Mouse (Mus musculus): ENCODE data around the gene Metrnl. TPM values are rescaled to one million over a fixed set of nuclear protein-coding genes. Genes with fewer than 3 reads are reported as not detected.

Gene Metrnl
- total and polyA plus RNA-seq, 3 experiments: not detected

DNA sequence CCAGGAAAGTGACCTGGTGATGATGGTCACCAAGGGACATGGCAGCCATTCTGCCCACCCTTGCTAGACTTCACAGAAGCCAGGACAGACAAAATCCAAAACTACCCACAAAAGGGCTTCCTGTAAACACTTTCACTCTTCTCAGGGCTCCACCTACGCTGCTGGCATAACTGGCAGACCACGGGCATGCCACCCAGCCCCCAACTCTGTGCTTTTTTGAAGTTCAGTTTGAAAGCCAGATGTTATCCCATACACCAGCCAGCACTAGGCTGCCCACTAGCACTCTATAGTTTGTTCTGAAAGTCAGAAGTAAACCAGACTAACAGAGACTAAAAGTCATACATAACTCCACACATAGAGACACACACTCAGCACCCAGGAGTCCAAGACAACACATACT, 13.3 kb upstream of the Metrnl start:
- Histone ChIP-seq H3K27me3 (ENCODE audit: insufficient read depth, low read length) (peaks cover 22% of the 10 kb centered on the region), H3K9me3 (replicated peaks) (no peaks in the 10 kb centered on the region), H3K4me3 (ENCODE audit: low read depth, low read length) (no peak overlapping the region), H3K4me1 (ENCODE audit: insufficient read depth, low read depth, low read length) (no peaks in the 10 kb centered on the region), H3K36me3 (replicated peaks) (no peaks in the 10 kb centered on the region)
- no peak for DNase-seq (ENCODE audit: low spot score)
- no peak for TF ChIP-seq GATA2 (IDR thresholded peaks at IDR 0.05; ENCODE audit: borderline replicate concordance, low read depth, low read length)
- TF ChIP-seq CTCF (IDR thresholded peaks at IDR 0.05; ENCODE audit: low read depth, low read length): no peak
- TF ChIP-seq POLR2AphosphoS5 (IDR thresholded peaks at IDR 0.05; ENCODE audit: insufficient replicate concordance, low read depth, low read length): no peak
- no peak for ATAC-seq (ENCODE audit: extremely low read depth, insufficient number of reproducible peaks, low FRiP score, poor library complexity, severe bottlenecking)

DNA sequence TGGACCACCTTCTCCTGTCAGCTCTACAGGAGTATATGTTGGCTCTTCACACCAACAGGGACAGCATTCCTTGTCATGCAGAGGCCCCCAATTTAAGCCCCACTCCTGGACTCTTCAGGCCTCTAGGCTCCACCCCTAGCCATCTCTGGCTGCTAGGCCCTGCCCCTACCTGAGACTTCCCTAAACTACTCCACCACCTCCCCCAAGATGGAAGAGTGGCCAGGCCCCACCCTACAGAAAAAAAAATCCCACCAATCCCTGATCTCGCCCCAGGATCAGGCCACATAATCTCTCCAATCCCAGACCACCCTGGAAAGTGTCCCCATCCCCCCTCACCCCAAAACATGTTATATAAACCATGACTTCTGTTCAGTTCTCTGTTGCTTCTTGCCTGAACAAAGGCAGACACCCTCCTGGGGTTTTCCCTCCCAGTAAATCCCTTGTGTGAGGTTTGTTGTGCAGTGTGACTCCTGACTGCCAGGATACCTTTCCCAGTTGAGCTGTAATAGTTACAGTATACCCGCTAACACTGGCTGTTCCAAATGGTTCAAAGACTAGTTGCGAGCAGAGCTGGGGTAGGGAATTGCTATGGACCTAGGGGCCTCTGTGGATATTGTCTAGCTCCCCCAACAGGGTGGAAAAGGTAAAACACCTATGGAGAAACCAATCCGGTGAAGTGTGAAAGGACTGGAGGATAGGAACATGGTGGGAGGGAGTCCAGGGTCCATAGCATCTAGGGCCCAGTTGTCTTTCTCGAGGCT, 5.9 kb upstream of the Metrnl start:
- H3K4me3 ChIP-seq (ENCODE audit: low read depth, low read length): no peak overlapping the region
- DNase-seq (ENCODE audit: low spot score): no peak
- no peak for TF ChIP-seq POLR2AphosphoS5 (IDR thresholded peaks at IDR 0.05; ENCODE audit: insufficient replicate concordance, low read depth, low read length)
- peaks cover 5% of the 10 kb centered on the region; the same call in 1 of the 2 replicates for H3K27me3 ChIP-seq (ENCODE audit: insufficient read depth, low read length)
- H3K4me1 ChIP-seq (ENCODE audit: insufficient read depth, low read depth, low read length): no peaks in the 10 kb centered on the region
- ATAC-seq (ENCODE audit: extremely low read depth, insufficient number of reproducible peaks, low FRiP score, poor library complexity, severe bottlenecking): no peak
- H3K9me3 ChIP-seq (replicated peaks): no peaks in the 10 kb centered on the region
- H3K36me3 ChIP-seq (replicated peaks): no peaks in the 10 kb centered on the region

DNA sequence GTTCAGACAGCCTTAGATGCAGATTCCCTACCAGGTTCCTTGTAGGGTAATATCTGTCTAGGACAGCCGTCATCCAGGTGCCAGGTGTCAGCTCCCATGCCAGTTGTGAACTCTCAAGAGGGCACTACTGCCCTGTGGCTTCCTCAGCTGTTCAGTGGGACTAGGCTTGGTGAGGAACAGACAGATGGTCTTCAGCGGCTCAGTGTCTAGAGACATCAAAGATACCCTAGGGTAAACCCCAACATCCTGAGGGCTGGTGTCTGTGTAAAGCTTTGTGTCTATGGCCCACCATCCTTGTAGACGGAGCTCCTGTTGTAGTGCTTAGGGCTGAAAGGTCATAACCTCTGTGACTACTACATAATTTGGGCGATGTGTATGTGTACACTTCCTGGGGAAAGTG, 4.1 kb upstream of the Metrnl start:
- no peak for ATAC-seq (ENCODE audit: extremely low read depth, insufficient number of reproducible peaks, low FRiP score, poor library complexity, severe bottlenecking)
- Histone ChIP-seq H3K4me1 (ENCODE audit: insufficient read depth, low read depth, low read length) (peaks cover 5% of the 10 kb centered on the region), H3K9me3 (replicated peaks) (no peaks in the 10 kb centered on the region), H3K27me3 (ENCODE audit: insufficient read depth, low read length) (peaks cover 10% of the 10 kb centered on the region), H3K4me3 (ENCODE audit: low read depth, low read length) (no peak overlapping the region), H3K36me3 (replicated peaks) (no peaks in the 10 kb centered on the region)
- no peak for TF ChIP-seq GATA1 (IDR thresholded peaks at IDR 0.05; ENCODE audit: borderline replicate concordance, low read length)
- no peak for DNase-seq (ENCODE audit: low spot score)

DNA sequence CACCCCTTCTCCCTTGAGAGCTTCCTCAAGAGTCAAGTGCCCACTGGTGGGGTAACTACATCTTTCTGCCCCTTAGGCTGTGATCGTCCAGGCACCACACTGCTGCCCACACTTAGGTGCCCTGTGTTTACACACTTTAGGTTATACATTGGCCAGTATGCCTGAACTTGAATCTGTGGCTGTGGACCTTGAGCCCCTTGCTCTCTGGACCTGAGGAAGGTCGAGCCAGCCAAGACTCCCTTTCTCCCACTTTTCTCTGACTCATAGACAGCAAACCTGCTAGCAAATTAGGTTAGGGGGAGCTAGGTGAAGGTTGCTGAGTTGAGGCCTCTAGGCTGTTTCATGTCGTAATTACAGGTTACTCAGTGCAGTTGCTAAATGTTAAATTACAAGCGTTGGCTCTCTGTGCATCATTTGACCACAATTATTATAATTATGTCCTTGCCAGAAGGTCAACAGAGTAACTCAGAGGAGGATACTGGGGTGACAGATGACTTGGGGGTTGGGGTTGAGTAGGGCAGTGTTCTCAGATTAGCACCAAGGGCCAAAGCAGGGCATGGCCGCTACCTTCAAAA, 2.9 kb upstream of the Metrnl start:
- Histone ChIP-seq H3K36me3 (replicated peaks) (no peaks in the 10 kb centered on the region), H3K27me3 (ENCODE audit: insufficient read depth, low read length) (peaks cover 19% of the 10 kb centered on the region), H3K4me1 (ENCODE audit: insufficient read depth, low read depth, low read length) (peaks cover 9% of the 10 kb centered on the region), H3K9me3 (replicated peaks) (no peaks in the 10 kb centered on the region), H3K4me3 (ENCODE audit: low read depth, low read length) (no peak overlapping the region)
- ATAC-seq (ENCODE audit: extremely low read depth, insufficient number of reproducible peaks, low FRiP score, poor library complexity, severe bottlenecking) (no peak), DNase-seq (ENCODE audit: low spot score) (no peak)
- TF ChIP-seq GATA1 (IDR thresholded peaks at IDR 0.05; ENCODE audit: borderline replicate concordance, low read length) (no peak), TAL1 (conservative IDR thresholded peaks at IDR 0.05; ENCODE audit: low read depth, low read length) (no peak), POLR2AphosphoS5 (IDR thresholded peaks at IDR 0.05; ENCODE audit: insufficient replicate concordance, low read depth, low read length) (no peak), CTCF (IDR thresholded peaks at IDR 0.05; ENCODE audit: low read depth, low read length) (no peak), GATA2 (IDR thresholded peaks at IDR 0.05; ENCODE audit: borderline replicate concordance, low read depth, low read length) (no peak)

DNA sequence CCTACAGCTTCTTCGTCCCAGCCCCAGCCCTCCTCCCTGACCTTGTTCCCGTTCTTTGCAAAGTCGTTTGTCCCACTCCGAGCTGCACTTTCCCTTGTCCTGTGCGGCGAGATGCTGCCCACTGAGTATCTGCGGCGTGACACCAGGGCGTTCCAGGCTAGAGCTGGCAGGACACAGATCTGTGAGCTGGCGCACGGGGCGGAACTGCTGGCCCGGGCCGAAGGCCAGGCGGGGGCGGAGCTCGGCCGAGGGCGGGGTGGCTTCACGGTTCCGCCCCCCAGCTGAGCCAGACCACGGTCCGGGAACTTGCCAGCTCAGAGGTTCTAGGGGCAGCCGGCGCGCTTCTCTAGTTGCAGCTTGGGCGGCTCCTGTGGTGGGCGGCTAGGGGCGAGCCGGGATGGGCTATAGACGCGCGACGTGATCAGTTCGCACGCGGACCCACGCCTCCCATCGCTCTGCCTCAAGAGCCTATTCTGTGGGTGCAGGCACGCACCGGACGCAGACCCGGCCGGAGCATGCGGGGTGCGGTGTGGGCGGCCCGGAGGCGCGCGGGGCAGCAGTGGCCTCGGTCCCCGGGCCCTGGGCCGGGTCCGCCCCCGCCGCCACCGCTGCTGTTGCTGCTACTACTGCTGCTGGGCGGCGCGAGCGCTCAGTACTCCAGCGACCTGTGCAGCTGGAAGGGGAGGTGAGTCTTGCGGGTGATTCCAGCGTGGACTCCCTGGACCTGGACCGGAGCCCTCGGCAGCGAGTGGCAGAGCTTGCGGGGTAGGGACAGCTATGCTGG, 959 bp downstream of the Metrnl start:
- TF ChIP-seq GATA2 (IDR thresholded peaks at IDR 0.05; ENCODE audit: borderline replicate concordance, low read depth, low read length) (no peak), CTCF (IDR thresholded peaks at IDR 0.05; ENCODE audit: low read depth, low read length) (no peak), TAL1 (conservative IDR thresholded peaks at IDR 0.05; ENCODE audit: low read depth, low read length) (no peak), GATA1 (IDR thresholded peaks at IDR 0.05; ENCODE audit: borderline replicate concordance, low read length) (no peak), POLR2AphosphoS5 (IDR thresholded peaks at IDR 0.05; ENCODE audit: insufficient replicate concordance, low read depth, low read length) (no peak)

DNA sequence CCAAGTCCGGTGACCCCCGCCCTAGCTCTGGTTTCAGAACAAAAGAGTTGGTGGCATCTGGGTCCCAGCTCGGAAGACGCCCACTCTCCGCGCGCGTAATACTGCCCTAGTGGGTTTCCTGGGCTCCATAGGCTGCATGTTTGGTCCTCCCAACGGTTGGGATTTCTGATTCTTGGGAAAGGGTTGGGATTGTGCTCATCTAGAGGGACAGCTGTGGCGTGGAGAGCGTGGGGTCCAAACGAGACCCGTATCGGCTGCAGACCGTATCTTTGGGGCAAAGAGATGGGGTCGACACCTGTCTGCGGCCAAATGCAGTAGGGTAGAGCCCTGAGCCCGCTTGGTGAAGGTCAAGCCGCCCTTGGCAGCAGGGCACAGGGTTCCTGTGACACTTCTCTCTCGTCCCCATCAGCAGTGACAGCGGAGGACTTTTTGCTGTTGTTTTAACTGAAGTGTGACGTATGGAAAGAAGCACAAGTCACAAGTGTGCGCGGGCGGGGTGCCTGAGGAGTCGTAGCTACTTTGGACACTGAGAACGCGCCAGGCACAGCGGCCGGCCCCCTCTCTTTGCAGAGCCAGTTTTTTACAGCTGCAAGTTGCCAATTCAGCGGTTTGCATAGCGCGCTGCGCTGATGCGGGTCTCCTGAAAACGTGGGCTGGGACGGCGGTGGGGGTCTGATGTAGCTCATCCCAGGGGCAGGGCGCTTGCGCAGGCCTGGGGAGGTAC, 1.7 kb downstream of the Metrnl start:
- Histone ChIP-seq H3K36me3 (replicated peaks) (no peaks in the 10 kb centered on the region), H3K27me3 (ENCODE audit: insufficient read depth, low read length) (peaks cover 24% of the 10 kb centered on the region; the same call in 1 of the 2 replicates), H3K9me3 (replicated peaks) (no peaks in the 10 kb centered on the region), H3K4me1 (ENCODE audit: insufficient read depth, low read depth, low read length) (peaks cover 9% of the 10 kb centered on the region), H3K4me3 (ENCODE audit: low read depth, low read length) (no peak overlapping the region)
- no peak for DNase-seq (ENCODE audit: low spot score)
- TF ChIP-seq POLR2AphosphoS5 (IDR thresholded peaks at IDR 0.05; ENCODE audit: insufficient replicate concordance, low read depth, low read length) (no peak), GATA2 (IDR thresholded peaks at IDR 0.05; ENCODE audit: borderline replicate concordance, low read depth, low read length) (no peak), CTCF (IDR thresholded peaks at IDR 0.05; ENCODE audit: low read depth, low read length) (no peak), TAL1 (conservative IDR thresholded peaks at IDR 0.05; ENCODE audit: low read depth, low read length) (no peak), GATA1 (IDR thresholded peaks at IDR 0.05; ENCODE audit: borderline replicate concordance, low read length) (no peak)
- ATAC-seq (ENCODE audit: extremely low read depth, insufficient number of reproducible peaks, low FRiP score, poor library complexity, severe bottlenecking): no peak

More for the DNA sequence above, 959 bp downstream of the Metrnl start:
- H3K4me3 ChIP-seq (ENCODE audit: low read depth, low read length): peak overlapping the region; percentile 54; the same call in 1 of the 2 replicates
- peaks cover 19% of the 10 kb centered on the region; the same call in 1 of the 2 replicates for H3K27me3 ChIP-seq (ENCODE audit: insufficient read depth, low read length)
- peaks cover 9% of the 10 kb centered on the region for H3K4me1 ChIP-seq (ENCODE audit: insufficient read depth, low read depth, low read length)
- ATAC-seq (ENCODE audit: extremely low read depth, insufficient number of reproducible peaks, low FRiP score, poor library complexity, severe bottlenecking) (0 out of 2 replicates have a peak, but pooled peaks have one; percentile 28), DNase-seq (ENCODE audit: low spot score) (peak; percentile 11)
- H3K9me3 ChIP-seq (replicated peaks): no peaks in the 10 kb centered on the region
- H3K36me3 ChIP-seq (replicated peaks): no peaks in the 10 kb centered on the region
